Mouse (Mus musculus) heart, embryonic 13.5 days (tissue): Measurements from ENCODE around the gene Lrba. TPM values are rescaled to one million over a fixed set of nuclear protein-coding genes. Genes with fewer than 3 reads are reported as not detected.

Experiments
- ATAC-seq: fragments of 200-750 bp; cut with Nextera tagmentation; 2 replicates; pipeline ENCODE4 v1.8.0; 2017; ENCODE audit warnings: moderate TSS enrichment; ENCODE audit not compliant: insufficient number of reproducible peaks, low FRiP score, low TSS enrichment; ENCODE audit errors: extremely low read depth
- H3K27ac ChIP-seq: fragments of 300-500 bp; sonication (generic); replicated peaks from 2 replicates; pipeline ENCODE4 v1.5.1; 2015; ENCODE audit warnings: moderate library complexity, mild to moderate bottlenecking, inconsistent platforms
- H3K27me3 ChIP-seq: fragments of 300-500 bp; sonication (generic); replicated peaks from 2 replicates; pipeline ENCODE4 v1.6.1; 2015; ENCODE audit warnings: mild to moderate bottlenecking, inconsistent platforms
- H3K36me3 ChIP-seq: fragments of 300-500 bp; sonication (generic); 2 replicates; pipeline ENCODE4 v1.6.1; 2015; ENCODE audit warnings: mild to moderate bottlenecking, inconsistent platforms
- H3K4me1 ChIP-seq: fragments of 300-500 bp; sonication (generic); 2 replicates; pipeline ENCODE4 v1.6.1; 2015; ENCODE audit warnings: inconsistent platforms
- H3K4me2 ChIP-seq: fragments of 300-500 bp; sonication (generic); 2 replicates; pipeline ENCODE4 v1.6.1; 2015; ENCODE audit warnings: inconsistent platforms, mild to moderate bottlenecking, moderate library complexity
- H3K4me3 ChIP-seq: fragments of 300-500 bp; sonication (generic); 2 replicates; pipeline ENCODE4 v1.5.1; 2015; ENCODE audit warnings: moderate library complexity, mild to moderate bottlenecking, inconsistent platforms
- H3K9ac ChIP-seq: fragments of 300-500 bp; sonication (generic); 2 replicates; pipeline ENCODE4 v1.6.1; 2015; ENCODE audit warnings: inconsistent platforms, mild to moderate bottlenecking, moderate library complexity
- H3K9me3 ChIP-seq: fragments of 300-500 bp; sonication (generic); 2 replicates; pipeline ENCODE4 v1.6.1; 2016; ENCODE audit warnings: inconsistent platforms
- WGBS: fragments of 180-500 bp; shearing (Covaris S2); methylation state at CpG from one replicate; pipeline ENCODE4 v1.1.7; 2015; ENCODE audit warnings: mixed read lengths; 5-methylcytosine and 5-hydroxymethylcytosine counted together
- polyA plus RNA-seq: library from polyadenylated mRNA; unstranded; fragments of >200 nt; fragmentation: Nextera tagmentation; extraction: Ambion mirVana; gene quantifications from 2 replicates; pipeline ENCODE4 v1.2.1, GENCODE M21; 2015

Gene Lrba
- polyA plus RNA-seq, 1 experiment from 2014 or later: 1.5 TPM

GRCm38 (mm10) chr3:86210267-86210939 lies 14.1 kb upstream of the Lrba start:
- Histone ChIP-seq H3K9me3 (no peaks in the 10 kb centered on the region), H3K27ac (no peak overlapping the region), H3K4me1 (no peaks in the 10 kb centered on the region), H3K36me3 (no peaks in the 10 kb centered on the region), H3K9ac (no peak overlapping the region), H3K4me2 (no peak overlapping the region), H3K27me3 (no peaks in the 10 kb centered on the region), H3K4me3 (no peak overlapping the region)
- 83% methylated on average over 10 of the region's 10 CpGs for WGBS
- ATAC-seq: no peak

- ATAC-seq: no peak
- WGBS: 68% methylated on average over 3 of the region's 3 CpGs
- no peaks in the 10 kb centered on the region for H3K4me1 ChIP-seq
Measured at GRCm38 (mm10) chr3:86210959-86211358, 13.5 kb upstream of the Lrba start.

GRCm38 (mm10) chr3:86214248-86214647 lies 10.2 kb upstream of the Lrba start:
- Histone ChIP-seq H3K9me3 (no peaks in the 10 kb centered on the region), H3K36me3 (no peaks in the 10 kb centered on the region), H3K4me2 (no peak overlapping the region), H3K27ac (no peak overlapping the region), H3K4me3 (no peak overlapping the region), H3K27me3 (no peaks in the 10 kb centered on the region), H3K9ac (no peak overlapping the region), H3K4me1 (no peaks in the 10 kb centered on the region)
- 78% methylated on average over 4 of the region's 4 CpGs for WGBS
- ATAC-seq: no peak

More at GRCm38 (mm10) chr3:86210959-86211358, 13.5 kb upstream of the Lrba start:
- Histone ChIP-seq H3K27me3 (no peaks in the 10 kb centered on the region), H3K27ac (no peak overlapping the region), H3K4me2 (no peak overlapping the region), H3K36me3 (no peaks in the 10 kb centered on the region), H3K4me3 (no peak overlapping the region), H3K9me3 (no peaks in the 10 kb centered on the region), H3K9ac (no peak overlapping the region)

GRCm38 (mm10) chr3:86223634-86224313 lies 706 bp upstream of the Lrba start:
- Histone ChIP-seq H3K4me1 (peaks cover 11% of the 10 kb centered on the region), H3K9me3 (no peaks in the 10 kb centered on the region), H3K27me3 (peaks cover 8% of the 10 kb centered on the region), H3K9ac (peak overlapping the region; percentile 94), H3K4me3 (peak overlapping the region; percentile 95), H3K4me2 (peak overlapping the region; percentile 87), H3K27ac (peak overlapping the region; percentile 87), H3K36me3 (no peaks in the 10 kb centered on the region)
- WGBS: under 1% methylated on average over 64 of the region's 79 CpGs
- ATAC-seq: peak; percentile 85

DNA sequence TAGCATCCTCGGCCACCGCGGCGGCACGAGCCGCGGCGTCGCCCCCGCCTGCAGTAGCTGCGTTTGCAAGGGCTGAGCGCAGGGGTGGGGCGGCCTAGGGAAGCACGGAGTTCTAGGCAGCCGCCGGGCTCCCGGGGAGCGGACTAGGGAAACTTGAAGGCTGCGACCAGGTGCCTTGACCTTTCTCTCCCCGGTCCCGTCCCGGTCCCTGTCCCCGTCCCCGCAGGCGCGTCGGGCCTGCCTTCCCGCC lies 241 bp upstream of the Lrba start:
- peak overlapping the region; percentile 95 for H3K4me3 ChIP-seq
- H3K9me3 ChIP-seq: no peaks in the 10 kb centered on the region
- peak overlapping the region; percentile 87 for H3K27ac ChIP-seq
- peaks cover 11% of the 10 kb centered on the region for H3K4me1 ChIP-seq
- peak overlapping the region; percentile 94 for H3K9ac ChIP-seq
- peaks cover 8% of the 10 kb centered on the region for H3K27me3 ChIP-seq
- peaks cover 4% of the 10 kb centered on the region; the same call in 1 of the 2 replicates for H3K36me3 ChIP-seq
- no peak for ATAC-seq
- H3K4me2 ChIP-seq: peak overlapping the region; percentile 87
- WGBS: under 1% methylated on average over 26 of the region's 28 CpGs

GRCm38 (mm10) chr3:86231532-86232086 lies 7.1 kb downstream of the Lrba start:
- H3K4me2 ChIP-seq: no peak overlapping the region
- no peak overlapping the region for H3K4me3 ChIP-seq
- no peaks in the 10 kb centered on the region for H3K27me3 ChIP-seq
- peaks cover 5% of the 10 kb centered on the region; the same call in 1 of the 2 replicates for H3K36me3 ChIP-seq
- no peak for ATAC-seq
- no peaks in the 10 kb centered on the region for H3K4me1 ChIP-seq
- H3K9ac ChIP-seq: no peak overlapping the region
- 58% methylated on average over 1 of the region's 1 CpGs for WGBS
- no peaks in the 10 kb centered on the region for H3K9me3 ChIP-seq
- no peak overlapping the region for H3K27ac ChIP-seq

- Histone ChIP-seq H3K9ac (no peak overlapping the region), H3K9me3 (no peaks in the 10 kb centered on the region), H3K27me3 (no peaks in the 10 kb centered on the region), H3K4me2 (no peak overlapping the region), H3K4me3 (no peak overlapping the region), H3K36me3 (no peaks in the 10 kb centered on the region), H3K4me1 (no peaks in the 10 kb centered on the region), H3K27ac (no peak overlapping the region)
- 67% methylated on average over 8 of the region's 8 CpGs for WGBS
- no peak for ATAC-seq
Measured at GRCm38 (mm10) chr3:86247193-86247592, 22.7 kb downstream of the Lrba start.

DNA sequence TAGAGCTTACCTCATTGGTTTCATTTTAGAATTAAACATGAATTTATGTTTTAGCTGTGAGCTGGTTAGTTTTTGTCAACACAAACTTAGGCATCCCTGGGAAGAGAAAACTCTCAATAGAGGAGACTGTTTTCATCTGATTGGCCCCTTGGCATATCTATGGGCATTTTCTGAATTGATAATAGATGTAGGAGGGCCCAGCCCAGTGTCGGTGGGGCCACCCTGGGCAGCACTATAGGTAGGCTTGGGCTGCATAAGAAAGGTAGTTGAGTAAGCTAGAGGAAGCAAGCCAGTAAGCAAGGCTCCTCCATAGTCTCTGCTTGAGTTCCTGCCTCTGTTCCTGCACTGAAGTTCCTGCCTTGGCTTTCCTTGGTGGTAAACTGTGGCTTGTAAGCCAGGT lies 26.7 kb downstream of the Lrba start:
- Histone ChIP-seq H3K4me2 (no peak overlapping the region), H3K27ac (no peak overlapping the region), H3K4me3 (no peak overlapping the region), H3K9ac (no peak overlapping the region), H3K4me1 (peaks cover 12% of the 10 kb centered on the region), H3K27me3 (no peaks in the 10 kb centered on the region), H3K36me3 (no peaks in the 10 kb centered on the region), H3K9me3 (no peaks in the 10 kb centered on the region)
- WGBS: 66% methylated on average over 1 of the region's 1 CpGs
- no peak for ATAC-seq

DNA sequence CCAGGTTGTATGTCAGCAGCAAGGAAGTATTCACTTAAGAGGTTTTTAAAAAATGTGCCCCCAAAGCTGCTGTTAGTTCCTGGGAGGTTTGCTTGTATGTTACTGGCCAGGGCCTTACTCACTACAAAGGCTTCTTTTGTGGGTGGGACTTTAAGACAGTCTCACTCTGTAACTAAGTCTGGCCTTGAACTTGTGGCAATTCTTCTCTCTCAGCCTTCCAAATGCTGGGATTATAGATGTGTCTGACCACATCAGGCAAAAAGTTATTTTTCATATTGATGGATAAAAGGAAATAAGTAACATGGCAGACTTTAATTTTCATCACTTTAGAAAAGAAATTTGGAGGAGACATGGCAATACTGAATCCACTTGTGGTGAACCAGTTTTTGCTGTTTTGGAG lies 28.1 kb downstream of the Lrba start:
- ATAC-seq: no peak
- no peaks in the 10 kb centered on the region for H3K9me3 ChIP-seq

DNA sequence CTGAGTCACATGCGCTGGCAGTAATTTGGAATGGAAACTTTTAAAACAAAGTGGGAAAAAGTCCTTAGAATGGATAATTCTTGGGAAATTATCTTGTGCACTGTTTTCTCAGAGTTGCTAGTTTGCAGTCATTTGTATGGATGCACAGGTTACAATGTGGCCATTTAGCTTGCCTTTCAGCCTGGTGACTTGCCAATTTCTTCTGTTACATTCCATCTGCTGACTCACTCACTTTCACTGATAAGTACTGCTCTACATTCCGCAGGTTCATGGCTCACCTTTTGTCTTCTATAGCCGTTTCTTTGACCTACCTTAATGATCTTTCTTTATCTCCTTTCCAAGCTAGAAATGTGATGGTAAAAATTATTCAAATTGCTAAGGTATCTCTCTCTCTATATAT lies 28.6 kb downstream of the Lrba start:
- ATAC-seq: no peak
- 46% methylated on average over 3 of the region's 3 CpGs for WGBS
- H3K9me3 ChIP-seq: no peaks in the 10 kb centered on the region
- no peaks in the 10 kb centered on the region for H3K36me3 ChIP-seq
- no peaks in the 10 kb centered on the region for H3K27me3 ChIP-seq
- H3K4me2 ChIP-seq: no peak overlapping the region
- peaks cover 12% of the 10 kb centered on the region for H3K4me1 ChIP-seq
- no peak overlapping the region for H3K9ac ChIP-seq
- no peak overlapping the region for H3K27ac ChIP-seq
- H3K4me3 ChIP-seq: no peak overlapping the region

More for the DNA sequence above, 28.1 kb downstream of the Lrba start:
- Histone ChIP-seq H3K27ac (no peak overlapping the region), H3K27me3 (no peaks in the 10 kb centered on the region), H3K36me3 (no peaks in the 10 kb centered on the region), H3K9ac (no peak overlapping the region), H3K4me1 (peaks cover 12% of the 10 kb centered on the region), H3K4me3 (no peak overlapping the region), H3K4me2 (no peak overlapping the region)

- H3K4me1 ChIP-seq: peaks cover 12% of the 10 kb centered on the region
- no peak overlapping the region for H3K27ac ChIP-seq
- H3K27me3 ChIP-seq: no peaks in the 10 kb centered on the region
- no peak overlapping the region for H3K4me2 ChIP-seq
- no peak for ATAC-seq
- H3K36me3 ChIP-seq: no peaks in the 10 kb centered on the region
- H3K9me3 ChIP-seq: no peaks in the 10 kb centered on the region
- no peak overlapping the region for H3K9ac ChIP-seq
- no peak overlapping the region for H3K4me3 ChIP-seq
- 68% methylated on average over 1 of the region's 1 CpGs for WGBS
Measured at GRCm38 (mm10) chr3:86253791-86254190, 29.3 kb downstream of the Lrba start.
